Mouse (Mus musculus): ENCODE data around the gene Vil1. TPM values are rescaled to one million over a fixed set of nuclear protein-coding genes. Genes with fewer than 3 reads are reported as not detected.

Gene Vil1
- total and polyA plus RNA-seq, 2 experiments: 0.18 to 0.26 TPM

DNA sequence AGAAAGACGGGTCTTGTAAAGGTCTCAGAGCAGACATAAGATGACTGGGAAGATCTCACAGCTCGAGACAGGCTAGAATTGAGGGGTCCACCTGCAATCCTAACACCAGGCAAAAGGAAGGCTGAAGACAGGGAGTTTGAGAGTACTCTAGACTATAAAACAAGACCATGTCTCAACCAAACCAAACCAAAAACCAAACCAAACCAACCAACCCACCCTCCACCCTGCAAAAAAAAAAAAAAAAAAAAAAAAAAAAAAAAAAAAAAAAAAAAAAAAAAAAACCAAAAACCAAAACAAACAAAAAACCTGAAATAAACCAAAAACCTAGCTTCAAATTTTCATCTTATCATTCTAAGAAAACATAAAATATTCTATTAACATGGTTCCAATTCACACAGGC, 35.4 kb downstream of the Vil1 start:
- Histone ChIP-seq H3K27ac (replicated peaks; ENCODE audit: insufficient read depth, low read depth, low read length) (no peak overlapping the region), H3K79me2 (ENCODE audit: control insufficient read depth, insufficient read depth, low read length) (no peaks in the 10 kb centered on the region), H3K9ac (ENCODE audit: low read depth, low read length) (no peak overlapping the region), H3K4me1 (ENCODE audit: control insufficient read depth, insufficient read depth, low read length) (no peaks in the 10 kb centered on the region), H3K36me3 (ENCODE audit: control insufficient read depth, insufficient read depth, low read length) (peaks cover 39% of the 10 kb centered on the region), H3K4me3 (ENCODE audit: insufficient read depth, low read depth, low read length) (no peak overlapping the region), H3K27me3 (ENCODE audit: control insufficient read depth, insufficient read depth, low read length) (no peaks in the 10 kb centered on the region)
- no peak for TF ChIP-seq POLR2A (IDR thresholded peaks at IDR 0.05; ENCODE audit: extremely low read depth, insufficient read depth, low read length)
- no peak for TF ChIP-seq CTCF (IDR thresholded peaks at IDR 0.05; ENCODE audit: low read depth, low read length)
- 96% methylated on average over 2 of the region's 2 CpGs for WGBS
- no peak for DNase-seq (ENCODE audit: extremely low read depth, low read depth, low spot score)

GRCm38 (mm10) chr1:74452611-74453045, 43.5 kb downstream of the Vil1 start:
- DNase-seq (ENCODE audit: extremely low read depth, low read depth, low spot score): peak; percentile 53
- WGBS: 48% methylated on average over 4 of the region's 4 CpGs
- Histone ChIP-seq H3K36me3 (ENCODE audit: control insufficient read depth, insufficient read depth, low read length) (peaks cover 34% of the 10 kb centered on the region), H3K27ac (replicated peaks; ENCODE audit: insufficient read depth, low read depth, low read length) (no peak overlapping the region), H3K4me3 (ENCODE audit: insufficient read depth, low read depth, low read length) (no peak overlapping the region), H3K9ac (ENCODE audit: low read depth, low read length) (no peak overlapping the region), H3K27me3 (ENCODE audit: control insufficient read depth, insufficient read depth, low read length) (no peaks in the 10 kb centered on the region), H3K79me2 (ENCODE audit: control insufficient read depth, insufficient read depth, low read length) (no peaks in the 10 kb centered on the region), H3K4me1 (ENCODE audit: control insufficient read depth, insufficient read depth, low read length) (no peaks in the 10 kb centered on the region)
- TF ChIP-seq CTCF (IDR thresholded peaks at IDR 0.05; ENCODE audit: low read depth, low read length) (peak; percentile 56), POLR2A (IDR thresholded peaks at IDR 0.05; ENCODE audit: extremely low read depth, insufficient read depth, low read length) (no peak)

- Histone ChIP-seq H3K9ac (ENCODE audit: low read depth, low read length) (no peak overlapping the region), H3K36me3 (ENCODE audit: control insufficient read depth, insufficient read depth, low read length) (peaks cover 23% of the 10 kb centered on the region; the same call in 1 of the 2 replicates), H3K4me3 (ENCODE audit: insufficient read depth, low read depth, low read length) (no peak overlapping the region), H3K27ac (replicated peaks; ENCODE audit: insufficient read depth, low read depth, low read length) (no peak overlapping the region), H3K4me1 (ENCODE audit: control insufficient read depth, insufficient read depth, low read length) (no peaks in the 10 kb centered on the region), H3K27me3 (ENCODE audit: control insufficient read depth, insufficient read depth, low read length) (no peaks in the 10 kb centered on the region), H3K79me2 (ENCODE audit: control insufficient read depth, insufficient read depth, low read length) (no peaks in the 10 kb centered on the region)
- peak; percentile 31 for DNase-seq (ENCODE audit: extremely low read depth, low read depth, low spot score)
- 76% methylated on average over 2 of the region's 2 CpGs for WGBS
- no peak for TF ChIP-seq POLR2A (IDR thresholded peaks at IDR 0.05; ENCODE audit: extremely low read depth, insufficient read depth, low read length)
- TF ChIP-seq CTCF (IDR thresholded peaks at IDR 0.05; ENCODE audit: low read depth, low read length): no peak; the same call in 1 of the 2 replicates
Observed at GRCm38 (mm10) chr1:74460273-74460672, 51.1 kb downstream of the Vil1 start.

Other genes with a start within 250 kb of the Vil1 start
- not detected in 2 replicates for gene Cxcr1, start 214.7 kb upstream of the Vil1 start, total RNA-seq (2014; rRNA removed)
- gene Cxcr1, start 214.7 kb upstream of the Vil1 start, polyA plus RNA-seq (2012; rRNA removed): not detected in 2 replicates
- 83.4 and 96.3 TPM in 2 replicates for gene Arpc2, start 173.3 kb upstream of the Vil1 start, total RNA-seq (2014; rRNA removed)
- 59.2 and 70.5 TPM in 2 replicates for gene Arpc2, start 173.3 kb upstream of the Vil1 start, polyA plus RNA-seq (2012; rRNA removed)
- gene Gpbar1, start 130.8 kb upstream of the Vil1 start, total RNA-seq (2014; rRNA removed): not detected in 2 replicates
- 0.11 and 0.20 TPM in 2 replicates for gene Gpbar1, start 130.8 kb upstream of the Vil1 start, polyA plus RNA-seq (2012; rRNA removed)
- gene Aamp, start 124.6 kb upstream of the Vil1 start, total RNA-seq (2014; rRNA removed): 112 and 115 TPM in 2 replicates
- 156 TPM in 2 replicates for gene Aamp, start 124.6 kb upstream of the Vil1 start, polyA plus RNA-seq (2012; rRNA removed)
- 28.0 and 34.4 TPM in 2 replicates for gene Pnkd, start 124.4 kb upstream of the Vil1 start, total RNA-seq (2014; rRNA removed)
- 130 and 138 TPM in 2 replicates for gene Pnkd, start 124.4 kb upstream of the Vil1 start, polyA plus RNA-seq (2012; rRNA removed)
- 26.1 and 31.5 TPM in 2 replicates for gene Tmbim1, start 103.8 kb upstream of the Vil1 start, total RNA-seq (2014; rRNA removed)
- gene Tmbim1, start 103.8 kb upstream of the Vil1 start, polyA plus RNA-seq (2012; rRNA removed): 89.8 and 101 TPM in 2 replicates
- 0.09 TPM in 1 of 2 replicates, not detected in the other for gene Catip, start 47.3 kb upstream of the Vil1 start, total RNA-seq (2014; rRNA removed)
- gene Catip, start 47.3 kb upstream of the Vil1 start, polyA plus RNA-seq (2012; rRNA removed): 0.09 TPM in 1 of 2 replicates, not detected in the other
- 17.5 and 23.4 TPM in 2 replicates for gene Slc11a1, start 34.2 kb upstream of the Vil1 start, total RNA-seq (2014; rRNA removed)
- 10.8 and 21.4 TPM in 2 replicates for gene Slc11a1, start 34.2 kb upstream of the Vil1 start, polyA plus RNA-seq (2012; rRNA removed)
- 27.1 and 41.9 TPM in 2 replicates for gene Ctdsp1, start 17.9 kb upstream of the Vil1 start, total RNA-seq (2014; rRNA removed)
- gene Ctdsp1, start 17.9 kb upstream of the Vil1 start, polyA plus RNA-seq (2012; rRNA removed): 167 and 185 TPM in 2 replicates
- gene Cnot9, start 96.7 kb downstream of the Vil1 start, total RNA-seq (2014; rRNA removed): 8.5 and 10.5 TPM in 2 replicates
- 9.6 and 10.7 TPM in 2 replicates for gene Cnot9, start 96.7 kb downstream of the Vil1 start, polyA plus RNA-seq (2012; rRNA removed)
- not detected in 2 replicates for gene Plcd4, start 133.5 kb downstream of the Vil1 start, total RNA-seq (2014; rRNA removed)
- not detected in 2 replicates for gene Plcd4, start 133.5 kb downstream of the Vil1 start, polyA plus RNA-seq (2012; rRNA removed)
- 5.3 and 8.8 TPM in 2 replicates for gene Usp37, start 134.9 kb downstream of the Vil1 start, total RNA-seq (2014; rRNA removed)
- gene Usp37, start 134.9 kb downstream of the Vil1 start, polyA plus RNA-seq (2012; rRNA removed): 1.0 and 1.4 TPM in 2 replicates
- gene Zfp142, start 178.9 kb downstream of the Vil1 start, total RNA-seq (2014; rRNA removed): 2.0 and 2.6 TPM in 2 replicates
- gene Zfp142, start 178.9 kb downstream of the Vil1 start, polyA plus RNA-seq (2012; rRNA removed): 2.9 and 4.7 TPM in 2 replicates
- gene Bcs1l, start 178.9 kb downstream of the Vil1 start, total RNA-seq (2014; rRNA removed): 11.6 and 12.4 TPM in 2 replicates
- gene Bcs1l, start 178.9 kb downstream of the Vil1 start, polyA plus RNA-seq (2012; rRNA removed): 17.8 and 18.3 TPM in 2 replicates
- gene Rnf25, start 192.0 kb downstream of the Vil1 start, total RNA-seq (2014; rRNA removed): 11.9 and 13.5 TPM in 2 replicates
- gene Rnf25, start 192.0 kb downstream of the Vil1 start, polyA plus RNA-seq (2012; rRNA removed): 28.0 and 34.8 TPM in 2 replicates
- gene Stk36, start 192.1 kb downstream of the Vil1 start, total RNA-seq (2014; rRNA removed): 0.27 and 0.37 TPM in 2 replicates
- gene Stk36, start 192.1 kb downstream of the Vil1 start, polyA plus RNA-seq (2012; rRNA removed): 0.84 and 1.00 TPM in 2 replicates